Mouse (Mus musculus) CD4-positive helper T cell, adult 2 months (primary cell): ENCODE results near the gene Tapt1.
A peak's percentile ranks its signal among the peaks of the same experiment; 100 is the strongest.

Experiments
- DNase-seq: peaks from one replicate; pipeline ENCODE4 v3.0.0-alpha.2; 2012; ENCODE audit warnings: low read depth, missing footprints, low spot score

The Tapt1 gene

DNA sequence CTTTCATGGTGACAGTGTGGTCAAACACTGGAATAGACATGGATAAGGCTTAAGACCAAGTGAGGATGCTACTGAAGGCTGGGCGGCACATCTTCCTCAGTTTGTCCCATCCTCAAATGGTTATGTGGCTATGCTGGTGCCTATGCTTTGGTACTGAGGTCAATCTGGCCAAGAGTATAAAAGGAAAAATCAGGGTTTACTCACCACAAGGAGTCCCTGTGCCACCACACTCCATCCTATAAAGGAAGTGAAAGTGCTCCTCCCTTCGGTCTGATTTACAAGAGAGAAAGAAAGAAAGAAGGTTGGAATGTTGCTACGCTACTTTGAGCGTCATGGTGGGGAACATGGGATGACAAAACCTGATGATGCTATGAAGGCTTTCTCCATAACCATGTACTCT lies 27.3 kb downstream of the Tapt1 start:
- no peak for DNase-seq

DNA sequence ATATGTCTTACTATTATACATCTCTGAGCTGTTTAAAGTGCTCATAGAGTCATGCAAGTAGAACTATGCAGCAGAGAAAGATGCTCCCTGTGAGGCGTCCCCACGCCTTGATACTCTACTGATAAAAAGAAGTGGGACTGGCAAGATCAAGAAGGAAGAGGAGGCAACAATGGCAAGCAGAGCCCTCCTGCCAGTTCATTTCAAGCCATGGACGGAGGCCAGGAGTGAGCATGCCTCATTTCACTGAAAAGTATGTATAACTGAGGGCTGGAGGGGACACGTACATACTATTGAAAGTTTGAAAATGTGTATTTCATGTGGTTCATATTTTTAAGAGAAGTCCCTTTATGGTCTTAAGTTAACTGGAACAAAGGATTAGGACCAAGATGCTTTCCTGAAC lies 28.0 kb downstream of the Tapt1 start:
- no peak for DNase-seq

DNA sequence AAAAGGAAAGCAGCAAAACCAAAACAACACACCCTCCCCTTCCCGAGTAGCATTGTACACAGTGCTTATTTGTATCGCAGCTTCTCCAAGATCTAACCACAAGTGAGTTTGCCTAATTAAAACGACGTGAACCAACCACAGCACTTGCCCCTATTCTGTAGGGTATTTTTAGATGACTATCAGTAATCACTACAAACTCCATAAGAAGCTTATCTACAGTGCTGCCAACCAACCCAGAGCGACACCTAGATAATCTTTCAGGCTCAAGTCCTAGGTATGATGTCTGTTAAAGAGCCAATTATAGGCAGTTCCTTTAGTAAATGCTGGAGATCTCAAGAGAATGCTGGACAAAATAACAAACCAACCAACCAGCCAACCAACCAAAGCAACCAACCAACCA lies 28.6 kb downstream of the Tapt1 start:
- no peak for DNase-seq

DNA sequence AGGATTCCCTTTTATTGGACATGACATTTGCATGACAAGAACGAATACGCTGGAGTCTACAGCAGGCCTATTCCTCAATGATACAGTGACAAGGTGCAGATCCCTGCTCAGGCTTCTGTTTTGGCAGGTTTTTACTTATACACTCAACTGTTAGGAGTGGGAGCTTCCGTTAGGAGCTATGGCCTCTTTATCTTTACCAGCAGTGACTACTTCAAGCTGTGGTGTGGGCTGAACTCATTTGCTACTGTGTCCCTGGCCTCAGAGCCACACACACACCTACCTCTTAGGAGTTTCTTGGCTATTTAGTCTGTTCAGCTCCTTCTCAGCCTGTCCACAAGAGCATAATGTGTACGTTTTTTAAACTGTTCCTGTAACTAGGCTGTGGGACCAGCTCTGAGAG lies 30.3 kb downstream of the Tapt1 start:
- DNase-seq: no peak

DNA sequence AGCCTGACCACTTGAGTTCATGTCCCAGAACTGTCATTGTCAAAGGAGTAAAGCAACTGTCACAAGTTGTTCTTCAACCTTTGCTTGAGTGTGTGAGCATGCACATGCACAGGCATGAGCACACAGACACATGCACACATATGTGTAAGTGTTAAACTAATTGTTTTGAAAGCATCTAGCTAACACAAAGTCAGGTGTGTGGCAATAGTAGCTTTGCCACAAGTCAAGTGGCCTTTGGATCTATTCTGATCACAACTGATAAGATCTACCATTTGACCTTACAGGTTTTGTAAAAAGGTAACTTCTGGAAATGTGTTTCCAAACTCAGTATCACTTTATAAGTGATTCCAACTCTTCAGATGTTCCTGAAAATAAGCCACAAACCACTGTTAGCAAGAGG lies 39.1 kb downstream of the Tapt1 start:
- DNase-seq: no peak

DNA sequence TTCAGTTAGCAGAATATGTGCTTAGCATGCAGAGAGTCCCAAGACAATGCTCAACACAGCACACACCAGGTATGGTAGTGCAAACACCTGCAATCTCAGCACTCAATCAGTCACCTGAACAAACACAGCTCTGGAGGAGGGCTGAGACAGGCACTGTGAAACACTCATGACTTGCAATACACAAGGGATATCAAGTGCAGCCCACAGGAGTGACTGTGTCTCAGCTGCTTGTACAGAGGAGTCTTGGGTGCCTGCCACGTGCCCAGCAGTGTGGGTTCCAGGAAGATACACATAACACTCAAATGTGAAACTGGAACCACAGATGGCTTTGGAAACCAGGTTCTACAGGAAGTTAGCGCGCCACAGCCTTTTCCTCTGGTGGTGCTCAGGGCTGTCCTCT lies 44.8 kb downstream of the Tapt1 start:
- DNase-seq: peak; percentile 69

DNA sequence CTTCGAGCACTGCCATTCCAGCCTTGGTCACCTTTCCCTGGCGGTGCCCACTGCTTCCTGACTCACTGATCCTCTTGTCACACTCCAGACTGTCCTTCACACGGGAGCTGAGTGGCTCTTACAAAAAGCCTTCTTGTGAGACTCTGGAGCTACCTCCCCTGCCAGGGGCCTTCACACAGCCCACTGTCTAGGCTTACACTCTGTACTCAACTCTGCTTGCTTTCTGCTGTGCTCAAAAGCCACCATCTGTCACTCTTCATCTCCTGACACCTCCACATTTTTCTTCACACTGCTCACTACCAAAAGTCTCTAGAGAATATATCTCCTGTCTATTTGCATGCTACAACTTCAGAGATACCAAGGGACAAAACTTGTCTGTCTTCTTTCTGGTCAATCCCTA lies 46.0 kb downstream of the Tapt1 start:
- DNase-seq: no peak

DNA sequence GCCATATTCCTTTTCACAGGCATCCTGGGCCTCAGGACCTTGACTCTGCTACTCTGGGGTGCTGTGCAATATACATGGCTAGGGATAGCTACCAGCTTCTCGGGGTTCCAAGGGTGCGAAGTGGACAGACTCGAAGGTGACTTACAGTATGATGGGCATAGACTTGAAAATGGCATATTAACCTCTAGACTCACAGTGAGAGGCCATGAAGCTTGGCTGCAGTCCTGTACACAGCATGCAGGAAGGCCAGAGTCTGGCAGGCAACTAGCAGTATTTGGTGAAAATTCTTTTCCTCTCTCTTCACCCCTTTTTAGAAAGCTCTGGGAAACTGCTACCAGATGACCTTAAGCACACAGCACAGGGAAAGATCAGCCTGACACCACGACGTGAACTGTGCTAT lies 52.4 kb downstream of the Tapt1 start:
- no peak for DNase-seq

DNA sequence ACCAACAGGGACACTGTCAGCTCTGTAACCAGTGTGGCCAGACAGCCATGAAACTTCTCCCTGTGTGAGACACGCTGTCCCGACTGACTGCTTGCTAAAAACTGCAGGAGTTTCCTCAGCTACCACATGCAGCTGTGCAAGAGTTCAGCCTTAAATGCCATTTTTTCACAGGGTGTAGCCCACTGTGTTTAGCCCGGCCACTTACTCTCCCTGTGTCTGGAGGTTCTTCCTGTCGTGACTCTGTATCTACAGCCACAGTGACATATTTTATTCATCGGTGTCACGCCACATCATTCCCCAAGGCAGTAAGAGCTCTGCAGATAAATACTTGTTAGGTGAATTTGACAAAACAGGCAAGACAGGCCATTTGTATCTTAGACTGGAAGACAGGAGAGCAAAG lies 59.6 kb downstream of the Tapt1 start:
- no peak for DNase-seq

DNA sequence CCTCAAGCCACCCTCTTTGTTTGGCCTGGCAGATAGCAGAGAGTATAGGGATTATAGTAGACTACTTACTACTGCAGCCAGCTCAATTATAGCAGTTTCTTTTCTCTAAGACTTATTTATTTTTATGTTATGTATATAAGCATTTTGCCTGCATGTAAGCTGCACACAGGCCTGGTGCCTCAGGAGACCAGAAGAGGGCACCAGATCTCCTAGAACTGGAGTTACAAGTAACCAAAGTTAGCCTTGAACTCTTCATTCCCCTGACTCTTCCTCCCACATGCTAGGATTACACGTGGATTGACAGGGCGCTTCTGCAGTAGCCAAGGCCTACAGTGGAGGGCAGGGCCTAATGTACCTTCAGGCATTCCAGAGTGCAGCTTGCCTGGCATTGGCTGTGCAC lies 60.6 kb downstream of the Tapt1 start:
- peak; percentile 73 for DNase-seq

DNA sequence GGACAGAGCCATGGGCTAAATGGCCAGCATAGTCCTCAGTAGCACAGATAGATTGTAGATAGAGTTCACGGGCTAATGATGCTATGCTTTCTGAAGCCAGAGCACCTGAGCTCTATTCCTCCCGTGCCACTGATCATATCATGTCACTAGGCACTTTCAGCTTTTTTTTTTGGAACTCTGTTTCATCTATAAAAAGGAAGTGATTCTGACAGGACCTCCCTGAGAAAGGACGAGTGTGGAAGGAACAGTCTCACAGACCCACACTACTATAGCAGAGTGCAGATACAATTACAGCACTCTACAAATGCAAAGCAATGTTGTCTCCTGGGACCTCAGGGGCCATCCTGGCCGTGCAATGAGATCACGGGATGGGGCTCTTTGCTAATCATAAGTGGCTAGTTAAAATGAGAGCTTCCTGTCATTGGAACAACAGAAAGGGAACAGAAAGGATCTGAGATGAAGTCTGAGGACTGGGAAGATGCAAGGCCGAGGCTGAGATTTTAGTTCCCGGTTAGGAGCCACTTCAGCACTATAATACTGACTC lies 62.1 kb downstream of the Tapt1 start:
- no peak for DNase-seq

DNA sequence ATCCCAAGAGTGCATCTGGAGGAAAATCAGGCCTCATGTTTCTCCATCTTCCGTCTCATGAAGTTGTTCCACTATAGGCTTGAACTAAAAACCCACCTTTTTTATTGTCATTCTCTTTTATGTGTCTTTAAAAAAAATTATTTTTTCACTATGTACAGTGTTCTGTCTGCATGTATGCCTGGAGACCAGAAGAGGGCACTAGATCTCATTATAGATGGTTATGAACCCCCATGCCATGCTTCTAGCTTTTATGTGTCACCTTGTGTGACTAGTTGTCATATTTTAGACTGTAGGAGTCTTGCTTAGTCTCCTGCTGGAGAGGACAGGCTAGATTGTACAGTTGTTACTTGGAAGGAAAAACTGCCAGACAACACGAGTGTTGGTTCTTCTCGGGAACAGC lies 63.1 kb downstream of the Tapt1 start:
- no peak for DNase-seq

DNA sequence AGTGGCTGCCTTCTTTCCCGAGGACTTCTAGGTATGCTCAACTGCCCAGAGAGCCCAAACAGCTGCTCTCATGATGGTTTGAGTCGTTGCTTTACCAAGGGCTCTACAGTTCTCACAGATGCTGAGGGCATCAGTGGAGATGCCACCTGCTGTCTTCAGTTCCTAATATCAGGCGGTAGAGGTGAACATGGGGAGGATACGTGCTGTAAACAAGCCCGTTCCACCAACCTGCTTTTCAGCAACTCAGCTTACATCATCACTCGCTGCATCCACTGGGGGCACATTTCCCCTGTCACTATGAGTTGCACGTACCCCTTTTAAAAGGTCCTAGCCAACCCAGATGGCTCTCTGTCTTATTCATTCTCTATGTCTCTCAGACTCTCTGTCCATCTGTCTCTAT lies 63.6 kb downstream of the Tapt1 start:
- no peak for DNase-seq

DNA sequence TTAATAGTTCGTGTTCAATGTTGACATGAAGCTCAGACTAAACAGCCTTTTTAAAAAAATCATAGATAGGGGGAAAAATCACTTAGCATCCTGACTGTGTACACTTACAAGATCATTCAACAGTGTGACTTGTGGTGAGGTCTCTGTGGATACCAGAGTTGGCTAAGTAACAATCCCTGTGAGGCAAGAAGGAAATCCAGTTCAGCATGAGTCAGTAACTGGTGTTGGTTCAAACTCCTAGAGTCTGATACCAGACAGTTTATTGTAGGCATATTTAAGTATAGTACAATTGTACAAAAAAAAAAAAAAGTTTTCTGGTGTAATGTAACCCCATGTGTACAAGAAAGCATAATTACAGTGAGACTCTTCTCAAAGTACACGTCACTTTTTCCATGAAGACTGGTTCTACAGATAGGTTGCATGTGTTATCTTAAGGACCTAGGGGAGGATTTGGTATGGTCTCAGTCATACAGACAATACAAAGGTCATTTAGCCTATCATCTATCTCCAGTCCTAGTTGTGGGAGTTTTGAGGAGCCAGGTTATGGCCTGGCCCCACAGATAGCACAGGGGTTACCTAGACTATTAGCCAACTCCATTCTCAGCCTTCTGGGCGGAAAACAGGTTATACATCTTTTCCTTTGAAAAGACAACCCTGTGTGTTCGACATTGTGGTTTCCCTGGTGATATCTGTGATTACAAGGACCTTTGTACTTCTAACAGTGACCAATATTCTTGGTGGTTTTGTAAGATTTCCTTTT lies 66.6 kb downstream of the Tapt1 start:
- no peak for DNase-seq

DNA sequence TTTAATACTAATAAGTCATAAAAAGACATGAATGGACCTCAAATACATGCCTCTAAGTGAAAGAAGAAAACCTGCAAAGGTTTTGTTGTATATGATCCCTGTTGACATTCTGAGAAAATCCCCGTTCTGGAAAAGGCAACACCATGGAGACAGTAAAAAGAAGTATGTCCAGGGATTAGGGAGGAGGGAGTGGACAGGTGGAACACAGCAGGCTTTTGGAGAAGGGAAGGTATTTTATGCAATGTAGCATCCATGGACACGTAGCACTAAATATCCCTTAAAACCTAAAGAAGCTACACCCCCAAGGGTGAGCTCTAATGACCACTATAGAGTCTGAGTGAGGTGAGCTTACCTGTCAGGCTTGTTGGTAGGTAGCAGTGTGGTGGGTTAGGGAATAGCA lies 67.2 kb downstream of the Tapt1 start:
- no peak for DNase-seq

DNA sequence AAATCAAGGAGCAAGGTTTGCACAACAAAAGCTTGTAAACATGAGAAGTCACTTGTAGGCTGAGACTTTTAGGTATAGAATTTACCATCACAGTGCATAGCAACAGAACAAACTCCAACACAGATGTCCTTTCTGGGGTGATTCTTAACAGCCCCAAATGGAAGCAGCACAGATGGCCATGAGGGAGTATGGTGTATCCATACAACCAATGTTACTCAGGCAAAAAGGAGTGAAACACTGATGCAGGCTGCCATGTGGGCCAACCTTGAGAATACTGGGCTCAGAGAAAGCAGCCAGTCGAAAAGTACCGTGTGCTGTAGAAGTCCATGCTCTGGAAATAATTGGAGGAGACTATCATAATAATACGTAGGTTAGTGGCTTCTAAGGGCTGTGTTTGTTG lies 68.0 kb downstream of the Tapt1 start:
- no peak for DNase-seq

DNA sequence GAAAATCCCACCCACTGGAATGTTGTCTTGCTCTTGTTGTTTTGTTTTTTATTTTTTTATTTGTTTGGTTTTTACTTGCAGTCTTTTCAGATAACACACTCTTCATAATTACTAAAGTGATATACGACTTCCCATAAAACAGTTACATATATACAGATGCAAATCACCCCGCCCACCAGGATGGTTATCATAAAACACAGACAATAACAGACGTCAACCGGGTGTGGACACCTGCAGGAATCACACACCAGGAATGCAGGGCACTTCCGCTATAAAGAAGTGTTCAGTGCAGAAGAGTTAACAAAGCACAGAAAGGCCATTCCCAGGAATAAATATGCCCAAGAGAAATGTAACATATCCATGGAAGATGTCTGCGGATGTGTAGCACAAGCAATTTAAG lies 68.7 kb downstream of the Tapt1 start:
- no peak for DNase-seq

DNA sequence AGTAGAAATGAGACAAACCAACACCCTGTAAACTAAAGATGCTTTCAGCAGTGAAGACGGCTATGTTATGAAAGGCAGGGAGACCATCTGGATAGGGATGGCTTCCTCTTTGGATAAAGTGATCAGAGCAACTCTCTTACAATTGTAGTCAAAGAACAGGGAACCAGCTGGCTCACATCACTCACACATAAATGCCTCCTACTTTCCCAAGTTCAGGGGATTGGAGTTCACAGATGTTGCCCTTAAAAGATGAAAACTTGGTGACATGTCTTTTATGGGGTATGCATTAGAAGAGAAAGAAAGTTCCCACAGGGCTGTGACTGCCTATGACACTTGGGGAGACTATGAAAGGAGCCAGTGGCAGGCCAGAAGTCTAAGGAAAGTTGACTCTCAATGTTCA lies 73.4 kb downstream of the Tapt1 start:
- DNase-seq: no peak

DNA sequence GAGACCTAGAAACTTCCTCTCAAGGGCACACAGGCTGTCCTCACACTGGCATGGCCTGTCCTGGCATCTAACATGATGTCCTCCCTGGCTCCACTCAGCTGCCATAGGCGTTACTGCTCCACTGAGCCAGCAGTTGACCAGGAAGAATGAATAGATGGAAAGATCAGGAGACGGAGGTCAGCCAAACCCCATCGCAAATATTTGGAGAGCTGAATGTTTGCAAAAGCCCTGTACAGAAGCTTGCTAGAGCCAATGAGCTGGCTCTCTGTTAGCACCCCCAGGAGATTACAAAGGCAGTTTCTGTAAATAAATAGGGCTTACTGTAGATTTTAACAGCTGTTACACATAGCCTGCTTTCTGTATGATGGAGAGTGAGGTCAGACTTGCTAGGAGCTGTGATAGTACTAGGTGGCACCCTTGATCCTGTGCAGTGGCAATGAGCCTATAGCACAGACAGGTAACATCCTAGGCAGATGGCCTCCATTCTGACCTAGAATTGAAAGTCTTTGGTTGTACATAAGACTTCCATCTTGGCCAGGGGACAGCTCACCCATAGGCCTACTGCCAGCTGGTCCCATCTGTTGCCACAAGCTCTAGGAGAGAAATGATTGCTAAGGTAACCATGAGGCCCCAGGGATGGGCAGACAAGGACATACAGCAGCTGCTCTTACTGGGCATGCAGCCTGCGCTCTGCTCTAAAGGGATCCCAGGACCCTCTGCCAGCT lies 74.9 kb downstream of the Tapt1 start:
- DNase-seq: no peak

DNA sequence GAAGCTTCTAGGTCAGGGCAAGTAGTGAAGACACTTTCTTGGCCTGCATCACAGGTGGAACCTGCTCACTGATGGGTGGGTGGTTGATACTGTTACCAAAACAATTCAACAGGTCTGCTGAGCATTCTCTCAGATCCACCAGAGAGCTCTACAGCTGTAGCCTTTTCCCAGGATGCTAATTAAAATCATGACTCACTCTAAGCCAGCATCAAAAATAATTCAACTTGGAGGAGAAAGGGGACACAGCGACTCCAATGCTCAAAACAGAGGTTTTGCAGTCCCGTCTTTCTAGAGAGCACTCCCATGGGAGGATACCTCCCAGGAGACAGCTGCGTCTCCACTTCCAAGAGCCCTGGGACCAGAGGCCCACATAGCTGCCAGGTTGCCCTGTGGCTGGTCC lies 78.7 kb downstream of the Tapt1 start:
- DNase-seq: no peak

DNA sequence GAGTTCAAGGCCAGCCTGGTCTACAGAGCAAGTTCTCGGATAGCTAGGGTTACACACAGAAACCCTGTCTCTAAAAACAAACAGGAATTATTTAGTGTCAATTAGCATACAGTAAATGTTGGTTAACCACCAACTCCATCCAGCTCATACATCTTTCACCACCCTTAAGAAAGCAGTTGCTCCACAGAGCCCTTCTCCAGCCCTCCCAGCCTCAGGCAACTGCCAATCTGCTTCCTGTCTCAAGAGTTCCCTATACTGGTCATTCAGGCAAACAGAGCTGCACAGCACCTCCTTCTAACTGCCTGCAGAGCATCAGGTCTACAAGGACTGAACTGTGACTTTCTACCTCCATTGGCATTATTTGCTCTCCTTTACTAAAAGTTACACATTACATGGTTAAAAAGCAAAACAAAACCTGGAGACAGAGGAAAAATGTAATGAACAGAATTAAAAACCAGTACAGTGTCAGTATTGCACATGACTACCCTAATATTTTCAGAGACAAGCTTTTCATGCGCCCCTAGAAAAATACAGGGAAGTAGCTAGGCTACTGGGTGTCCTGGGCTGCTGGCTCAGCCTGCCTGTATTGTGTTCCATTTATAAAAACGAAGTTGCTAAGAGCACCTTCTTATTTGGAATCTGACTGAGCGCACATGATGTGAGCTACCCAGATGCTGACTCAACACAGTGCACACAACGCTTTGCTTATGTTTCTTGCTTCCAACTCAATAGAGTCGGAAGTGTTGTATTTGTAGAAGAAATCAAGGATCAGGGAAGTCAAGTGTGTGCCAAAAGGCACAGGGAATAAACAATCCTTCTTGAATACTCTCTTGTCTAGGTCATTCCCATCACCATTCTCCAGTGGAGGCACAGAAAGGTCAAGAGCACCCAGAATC lies 79.7 kb downstream of the Tapt1 start:
- DNase-seq: no peak
